Mouse (Mus musculus): ENCODE data around the gene Eef1akmt4. TPM values are rescaled to one million over a fixed set of nuclear protein-coding genes. Genes with fewer than 3 reads are reported as not detected.

The Eef1akmt4 gene
- total and polyA plus RNA-seq, 3 experiments, result 37.1 to 52.2 TPM; not detected in 1

DNA sequence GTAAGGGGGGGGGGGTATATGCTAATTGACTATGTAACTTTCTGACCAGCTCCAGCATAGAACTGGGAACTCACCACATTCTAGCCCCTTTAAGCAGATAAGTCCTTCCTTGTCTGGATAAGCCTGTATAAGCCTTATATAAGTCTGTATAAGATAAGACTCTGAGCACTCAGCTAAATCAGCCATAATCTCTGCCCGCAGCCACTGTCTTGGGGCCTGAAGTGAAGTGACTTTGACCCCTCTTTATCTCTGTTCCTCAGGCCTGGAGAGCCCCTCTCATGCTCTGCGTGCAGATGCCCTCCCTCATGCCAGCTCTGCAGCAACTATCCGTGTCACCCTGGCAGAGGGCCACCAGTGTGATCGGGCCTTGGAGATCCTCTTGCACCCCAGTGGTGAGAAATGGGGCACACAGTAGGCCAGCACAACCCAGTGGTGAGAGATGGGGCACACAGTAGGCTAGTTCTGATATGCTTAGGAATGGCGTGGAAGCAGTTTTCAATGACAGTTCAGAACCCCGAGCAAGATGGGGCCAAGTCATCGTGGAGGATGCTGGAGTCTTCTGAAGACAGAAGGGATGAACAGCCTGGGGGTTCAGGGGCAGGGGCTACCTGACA, 16.2 kb upstream of the Eef1akmt4 start (continued):
- peak; percentile 53; the same call in 1 of the 2 replicates for TF ChIP-seq MAZ (IDR thresholded peaks at IDR 0.05; ENCODE audit: low read depth, low read length)
- peak; percentile 90 for TF ChIP-seq TAL1 (IDR thresholded peaks at IDR 0.05; ENCODE audit: low read length)
- TF ChIP-seq USF1 (IDR thresholded peaks at IDR 0.05; ENCODE audit: low read depth, low read length), result no peak
- no peak for TF ChIP-seq POLR2A (IDR thresholded peaks at IDR 0.05; ENCODE audit: control insufficient read depth in 1 of 2, insufficient read depth in 1 of 2, low read depth in 1 of 2, low read length in 2 of 2, poor library complexity in 1 of 2)
- peak; percentile 75; the same call in 1 of the 2 replicates for TF ChIP-seq ETS1 (IDR thresholded peaks at IDR 0.05; ENCODE audit: low read depth, low read length)
- TF ChIP-seq RAD21 (IDR thresholded peaks at IDR 0.05; ENCODE audit: low read depth, low read length), result no peak
- no peak for TF ChIP-seq SMC3 (IDR thresholded peaks at IDR 0.05; ENCODE audit: low read depth, low read length)
- TF ChIP-seq ELF1 (IDR thresholded peaks at IDR 0.05; ENCODE audit: low read depth, low read length), result 0 out of 2 replicates have a peak, but pooled peaks have one; percentile 13
- TF ChIP-seq POLR2AphosphoS5 (IDR thresholded peaks at IDR 0.05; ENCODE audit: borderline replicate concordance, low read depth, low read length), result no peak
- TF ChIP-seq TBP (IDR thresholded peaks at IDR 0.05; ENCODE audit: low read depth, low read length), result no peak
- TF ChIP-seq GATA1 (IDR thresholded peaks at IDR 0.05; ENCODE audit: low read depth, low read length), result peak; percentile 94
- no peak for TF ChIP-seq MYB (IDR thresholded peaks at IDR 0.05; ENCODE audit: low read depth, low read length)
- no peak for TF ChIP-seq KAT2A (conservative IDR thresholded peaks at IDR 0.05; ENCODE audit: low read depth, low read length)
- no peak for TF ChIP-seq E2F4 (IDR thresholded peaks at IDR 0.05; ENCODE audit: borderline replicate concordance, low read depth, low read length)
- TF ChIP-seq UBTF (IDR thresholded peaks at IDR 0.05; ENCODE audit: borderline replicate concordance, insufficient read depth, low read depth, low read length), result no peak
- peak; percentile 91 for TF ChIP-seq RCOR1 (IDR thresholded peaks at IDR 0.05; ENCODE audit: low read depth, low read length)
- no peak for TF ChIP-seq MAX (IDR thresholded peaks at IDR 0.05; ENCODE audit: low read length)
- peak; percentile 99 for TF ChIP-seq ZKSCAN1 (IDR thresholded peaks at IDR 0.05; ENCODE audit: low read depth, low read length)
- TF ChIP-seq GABPA (IDR thresholded peaks at IDR 0.05; ENCODE audit: low read depth, low read length), result no peak
- no peak for TF ChIP-seq MEF2A (IDR thresholded peaks at IDR 0.05; ENCODE audit: extremely low read depth, insufficient replicate concordance, low read depth, low read length, poor library complexity, severe bottlenecking)
- peak; percentile 33; the same call in 1 of the 2 replicates for TF ChIP-seq MYC (IDR thresholded peaks at IDR 0.05; ENCODE audit: low read depth, low read length)
- no peak for TF ChIP-seq ZMIZ1 (IDR thresholded peaks at IDR 0.05; ENCODE audit: low read depth, low read length)

DNA sequence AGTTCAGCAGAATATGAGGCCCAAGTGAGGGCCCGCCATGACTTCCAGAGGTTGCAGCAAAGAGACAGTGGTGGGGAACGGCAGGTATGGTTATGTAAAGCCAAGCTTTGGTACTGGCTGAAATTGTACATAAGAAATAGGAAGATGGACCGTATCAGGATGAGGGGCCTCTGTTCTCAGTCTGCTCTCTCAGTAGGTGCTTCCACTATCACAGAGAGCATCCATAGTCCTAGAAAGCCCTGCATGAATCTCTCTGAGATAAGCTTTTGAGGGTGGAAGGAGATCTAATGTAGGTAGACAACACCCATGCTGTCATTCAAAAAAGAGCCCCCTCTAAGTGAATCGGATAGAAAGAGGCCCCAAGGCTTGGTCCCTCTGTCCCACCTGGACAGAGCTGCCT, 15.7 kb upstream of the Eef1akmt4 start:
- no peaks in the 10 kb centered on the region for H3K9me3 ChIP-seq (replicated peaks; ENCODE audit: insufficient read depth, low read length)
- DNase-seq (ENCODE audit: low read depth, low spot score), result no peak
- no peak overlapping the region for H3K9ac ChIP-seq (ENCODE audit: control insufficient read depth, low read depth, low read length, poor library complexity, severe bottlenecking)
- H3K36me3 ChIP-seq (ENCODE audit: control insufficient read depth in 1 of 2, insufficient read depth in 2 of 2, low read length in 2 of 2), result peaks cover 0 to 15% of the 10 kb centered on the region in 2 experiments; a peak in 2 of 4 replicates
- no peak for TF ChIP-seq MYB (IDR thresholded peaks at IDR 0.05; ENCODE audit: low read depth, low read length)
- no peak for TF ChIP-seq TCF12 (IDR thresholded peaks at IDR 0.05; ENCODE audit: low read depth, low read length)
- no peak for TF ChIP-seq GABPA (IDR thresholded peaks at IDR 0.05; ENCODE audit: low read depth, low read length)
- TF ChIP-seq UBTF (IDR thresholded peaks at IDR 0.05; ENCODE audit: borderline replicate concordance, insufficient read depth, low read depth, low read length), result no peak
- no peak for TF ChIP-seq MYC (IDR thresholded peaks at IDR 0.05; ENCODE audit: low read depth, low read length)
- TF ChIP-seq KAT2A (conservative IDR thresholded peaks at IDR 0.05; ENCODE audit: low read depth, low read length), result no peak
- no peak for TF ChIP-seq NRF1 (IDR thresholded peaks at IDR 0.05; ENCODE audit: insufficient read depth, low read depth, low read length, poor library complexity, severe bottlenecking)
- no peak for TF ChIP-seq EP300 (IDR thresholded peaks at IDR 0.05; ENCODE audit: low read depth in 1 of 2, low read length in 2 of 2)
- TF ChIP-seq TBP (IDR thresholded peaks at IDR 0.05; ENCODE audit: low read depth, low read length), result no peak
- TF ChIP-seq TAL1 (IDR thresholded peaks at IDR 0.05; ENCODE audit: low read length), result no peak
- no peaks in the 10 kb centered on the region for H3K27me3 ChIP-seq (ENCODE audit: control insufficient read depth in 1 of 2, insufficient read depth in 2 of 2, low read length in 2 of 2)
- no peak overlapping the region for H3K4me3 ChIP-seq (ENCODE audit: control insufficient read depth in 1 of 2, insufficient read depth in 1 of 2, low read depth in 2 of 2, low read length in 2 of 2)
- no peak overlapping the region for H3K27ac ChIP-seq (ENCODE audit: control insufficient read depth, low read depth, low read length)
- no peaks in the 10 kb centered on the region for H3K79me2 ChIP-seq (ENCODE audit: control insufficient read depth, insufficient read depth, low read length, poor library complexity)
- peaks cover 6 to 24% of the 10 kb centered on the region in 2 experiments for H3K4me1 ChIP-seq (ENCODE audit: control insufficient read depth in 1 of 2, insufficient read depth in 2 of 2, low read length in 2 of 2)

All from MEL (cell line).